ENCODE assay signal across 8 mouse cellular contexts in genomic region chr11:69662967-69663671, GRCm38 (mm10). TPM values are rescaled to one million over a fixed set of nuclear protein-coding genes. Genes with fewer than 3 reads are reported as not detected.
A peak's percentile ranks its signal among the peaks of the same experiment; 100 is the strongest.
DNase-seq lines count a peak whose midpoint lies in the region; ATAC-seq and TF ChIP-seq lines count a peak whose summit lies in the region.

No protein-coding gene starts in this region.

- no peak for TF ChIP-seq POLR2A in cortical plate, adult 2 months (IDR thresholded peaks at IDR 0.05; ENCODE audit: extremely low read depth, insufficient read depth, low read length)

- 0 out of 2 replicates have a peak, but pooled peaks have one; percentile 7 for ATAC-seq in kidney, embryonic 16.5 days (ENCODE audit: low FRiP score, low TSS enrichment)
- peak; percentile 21; the same call in 1 of the 2 replicates for ATAC-seq in hindbrain, embryonic 15.5 days (ENCODE audit: low FRiP score, low read depth)
- no peak for ATAC-seq in midbrain, postnatal 0 days (ENCODE audit: low FRiP score)
- ATAC-seq in frontal cortex, adult (ENCODE audit: low TSS enrichment): no peak

- 68% methylated on average over 13 of the region's 13 CpGs for WGBS in kidney, embryonic 16.5 days
- 67% methylated on average over 13 of the region's 13 CpGs for WGBS in hindbrain, embryonic 15.5 days
- WGBS in midbrain, postnatal 0 days: 68% methylated on average over 13 of the region's 13 CpGs

- peaks cover 44% of the 10 kb centered on the region for H3K36me3 ChIP-seq in kidney, embryonic 16.5 days (ENCODE audit: insufficient read depth, low read length)
- H3K36me3 ChIP-seq in hindbrain, embryonic 15.5 days: peaks cover 48% of the 10 kb centered on the region
- peaks cover 41% of the 10 kb centered on the region for H3K36me3 ChIP-seq in midbrain, postnatal 0 days (ENCODE audit: insufficient read depth, low read length)

- peak overlapping the region; percentile 74 for H3K9ac ChIP-seq in kidney, embryonic 16.5 days (replicated peaks; ENCODE audit: low read length)
- peak overlapping the region; percentile 59 for H3K9ac ChIP-seq in hindbrain, embryonic 15.5 days
- peak overlapping the region; percentile 66; the same call in 1 of the 2 replicates for H3K9ac ChIP-seq in midbrain, postnatal 0 days (replicated peaks; ENCODE audit: low read length, poor library complexity, severe bottlenecking)

- TF ChIP-seq CTCF in cortical plate, adult 2 months (IDR thresholded peaks at IDR 0.05; ENCODE audit: extremely low read depth, insufficient read depth, low read length): no peak
- no peak for TF ChIP-seq CTCF in midbrain, postnatal 0 days (IDR thresholded peaks at IDR 0.05)

- peaks cover 16% of the 10 kb centered on the region for H3K4me1 ChIP-seq in kidney, embryonic 16.5 days (ENCODE audit: insufficient read depth, low read length)
- no peaks in the 10 kb centered on the region for H3K4me1 ChIP-seq in cortical plate, adult 2 months (ENCODE audit: control insufficient read depth, insufficient read depth, low read length)
- peaks cover 25% of the 10 kb centered on the region for H3K4me1 ChIP-seq in hindbrain, embryonic 15.5 days (replicated peaks)
- H3K4me1 ChIP-seq in midbrain, postnatal 0 days (ENCODE audit: insufficient read depth, low read length): 0 out of 2 replicates have a peak, but pooled peaks cover 5% of the 10 kb centered on the region

- H3K27me3 ChIP-seq in kidney, embryonic 16.5 days (ENCODE audit: insufficient read depth, low read length): no peaks in the 10 kb centered on the region
- no peaks in the 10 kb centered on the region for H3K27me3 ChIP-seq in hindbrain, embryonic 15.5 days
- H3K27me3 ChIP-seq in midbrain, postnatal 0 days (ENCODE audit: insufficient read depth, low read length): no peaks in the 10 kb centered on the region

- H3K4me2 ChIP-seq in kidney, embryonic 16.5 days (replicated peaks; ENCODE audit: low read depth, low read length): peak overlapping the region; percentile 59
- H3K4me2 ChIP-seq in hindbrain, embryonic 15.5 days: peak overlapping the region; percentile 55
- H3K4me2 ChIP-seq in midbrain, postnatal 0 days (ENCODE audit: low read depth, low read length, poor library complexity, severe bottlenecking): peak overlapping the region; percentile 51

- no peak for DNase-seq in kidney, adult 18-20 months
- DNase-seq in midbrain, postnatal 0 days (ENCODE audit: low spot score): no peak
- DNase-seq in natural killer cell, adult 2 months (ENCODE audit: low spot score in 2 of 2): no peak
- DNase-seq in adrenal gland, adult 8-10 months: no peak

- no peaks in the 10 kb centered on the region for H3K9me3 ChIP-seq in kidney, embryonic 16.5 days (ENCODE audit: low read length)
- H3K9me3 ChIP-seq in hindbrain, embryonic 15.5 days: no peaks in the 10 kb centered on the region
- no peaks in the 10 kb centered on the region for H3K9me3 ChIP-seq in midbrain, postnatal 0 days (ENCODE audit: low read length)

- peak overlapping the region; percentile 70 for H3K4me3 ChIP-seq in kidney, embryonic 16.5 days (ENCODE audit: low read length)
- peak overlapping the region; percentile 78 for H3K4me3 ChIP-seq in cortical plate, adult 2 months (ENCODE audit: insufficient read depth, low read length)
- peak overlapping the region; percentile 57 for H3K4me3 ChIP-seq in hindbrain, embryonic 15.5 days
- H3K4me3 ChIP-seq in midbrain, postnatal 0 days (ENCODE audit: low read depth, low read length): peak overlapping the region; percentile 57

- H3K27ac ChIP-seq in kidney, embryonic 16.5 days (ENCODE audit: low read length): peak overlapping the region; percentile 93
- H3K27ac ChIP-seq in cortical plate, adult 2 months (ENCODE audit: insufficient read depth, low read length): peak overlapping the region; percentile 64
- peak overlapping the region; percentile 94 for H3K27ac ChIP-seq in hindbrain, embryonic 15.5 days (replicated peaks)
- H3K27ac ChIP-seq in midbrain, postnatal 0 days (ENCODE audit: low read depth, low read length): peak overlapping the region; percentile 88

RNA-seq across cellular contexts. Expression of gene Mpdu1, which starts 0.7 kb away (rescaled TPM):
- 79.5 and 84.0 TPM in 2 replicates for polyA plus RNA-seq in kidney, embryonic 16.5 days (2015; fragmentation: Nextera tagmentation; extraction: Ambion mirVana)
- 89.7 and 92.8 TPM in 2 replicates for polyA plus RNA-seq in cortical plate, adult 2 months (2012; rRNA removed)
- polyA plus RNA-seq in hindbrain, embryonic 15.5 days (2015; fragmentation: Nextera tagmentation; extraction: Ambion mirVana): 101 and 108 TPM in 2 replicates
- total RNA-seq in midbrain, postnatal 0 days (2014; rRNA removed): 224 and 278 TPM in 2 replicates
- polyA plus RNA-seq in midbrain, postnatal 0 days (2015; fragmentation: Nextera tagmentation; extraction: Ambion mirVana): 118 and 123 TPM in 2 replicates
- total RNA-seq in adrenal gland, adult 8-10 months (2022): 100 to 1,000 TPM; 107 to 123 (median 113) TPM

RNA-seq across cellular contexts. Expression of gene Cd68, which starts 2.8 kb away (rescaled TPM):
- polyA plus RNA-seq in kidney, embryonic 16.5 days (2015; fragmentation: Nextera tagmentation; extraction: Ambion mirVana): 12.4 and 15.5 TPM in 2 replicates
- polyA plus RNA-seq in cortical plate, adult 2 months (2012; rRNA removed): 11.3 and 13.1 TPM in 2 replicates
- polyA plus RNA-seq in hindbrain, embryonic 15.5 days (2015; fragmentation: Nextera tagmentation; extraction: Ambion mirVana): 10.3 and 12.2 TPM in 2 replicates
- 7.2 and 10.3 TPM in 2 replicates for total RNA-seq in midbrain, postnatal 0 days (2014; rRNA removed)
- 10.6 and 11.0 TPM in 2 replicates for polyA plus RNA-seq in midbrain, postnatal 0 days (2015; fragmentation: Nextera tagmentation; extraction: Ambion mirVana)
- total RNA-seq in adrenal gland, adult 8-10 months (2022): 10 to 100 TPM; 17.9 to 43.8 (median 30.0) TPM

RNA-seq across cellular contexts. Expression of gene Sox15, which starts 8.0 kb away (rescaled TPM):
- 0.19 TPM in 1 of 2 replicates, not detected in the other for polyA plus RNA-seq in kidney, embryonic 16.5 days (2015; fragmentation: Nextera tagmentation; extraction: Ambion mirVana)
- polyA plus RNA-seq in cortical plate, adult 2 months (2012; rRNA removed): 0.25 and 0.28 TPM in 2 replicates
- not detected in 2 replicates for polyA plus RNA-seq in hindbrain, embryonic 15.5 days (2015; fragmentation: Nextera tagmentation; extraction: Ambion mirVana)
- total RNA-seq in midbrain, postnatal 0 days (2014; rRNA removed): 0.27 TPM in 1 of 2 replicates, not detected in the other
- 0.19 and 0.20 TPM in 2 replicates for polyA plus RNA-seq in midbrain, postnatal 0 days (2015; fragmentation: Nextera tagmentation; extraction: Ambion mirVana)
- not detected for total RNA-seq in adrenal gland, adult 8-10 months (2022)

RNA-seq across cellular contexts. Expression of gene Eif4a1, which starts 9.1 kb away (rescaled TPM):
- 571 and 587 TPM in 2 replicates for polyA plus RNA-seq in kidney, embryonic 16.5 days (2015; fragmentation: Nextera tagmentation; extraction: Ambion mirVana)
- 323 and 335 TPM in 2 replicates for polyA plus RNA-seq in cortical plate, adult 2 months (2012; rRNA removed)
- 476 and 491 TPM in 2 replicates for polyA plus RNA-seq in hindbrain, embryonic 15.5 days (2015; fragmentation: Nextera tagmentation; extraction: Ambion mirVana)
- total RNA-seq in midbrain, postnatal 0 days (2014; rRNA removed): 767 and 793 TPM in 2 replicates
- 501 and 502 TPM in 2 replicates for polyA plus RNA-seq in midbrain, postnatal 0 days (2015; fragmentation: Nextera tagmentation; extraction: Ambion mirVana)
- 100 to 1,000 TPM; 500 to 614 (median 555) TPM for total RNA-seq in adrenal gland, adult 8-10 months (2022)

RNA-seq across cellular contexts. Expression of gene Senp3, which starts 18.8 kb away (rescaled TPM):
- 96.5 and 98.4 TPM in 2 replicates for polyA plus RNA-seq in kidney, embryonic 16.5 days (2015; fragmentation: Nextera tagmentation; extraction: Ambion mirVana)
- 120 and 133 TPM in 2 replicates for polyA plus RNA-seq in cortical plate, adult 2 months (2012; rRNA removed)
- 101 and 103 TPM in 2 replicates for polyA plus RNA-seq in hindbrain, embryonic 15.5 days (2015; fragmentation: Nextera tagmentation; extraction: Ambion mirVana)
- total RNA-seq in midbrain, postnatal 0 days (2014; rRNA removed): 81.7 and 89.2 TPM in 2 replicates
- polyA plus RNA-seq in midbrain, postnatal 0 days (2015; fragmentation: Nextera tagmentation; extraction: Ambion mirVana): 70.3 and 74.0 TPM in 2 replicates
- total RNA-seq in adrenal gland, adult 8-10 months (2022): 10 to 100 TPM; 72.5 to 92.1 (median 85.0) TPM

Comparison
In these comparisons a context has a peak if more than half of its experiments do, and no peak if none do; other contexts are left out.
1. ATAC-seq: peak in kidney, embryonic 16.5 days (single experiment) and hindbrain, embryonic 15.5 days (single experiment); none in midbrain, postnatal 0 days (single experiment) and frontal cortex, adult (single experiment).
2. Peak in every context shown above with its lines, with median percentiles within 50 percentile points of each other: H3K27ac ChIP-seq, H3K4me2 ChIP-seq, H3K4me3 ChIP-seq and H3K9ac ChIP-seq.